Mouse (Mus musculus): ENCODE measurements around the gene Suco. TPM values are rescaled to one million over a fixed set of nuclear protein-coding genes. Genes with fewer than 3 reads are reported as not detected.

The Suco gene
- polyA plus RNA-seq, 1 experiment: 52.0 TPM

DNA sequence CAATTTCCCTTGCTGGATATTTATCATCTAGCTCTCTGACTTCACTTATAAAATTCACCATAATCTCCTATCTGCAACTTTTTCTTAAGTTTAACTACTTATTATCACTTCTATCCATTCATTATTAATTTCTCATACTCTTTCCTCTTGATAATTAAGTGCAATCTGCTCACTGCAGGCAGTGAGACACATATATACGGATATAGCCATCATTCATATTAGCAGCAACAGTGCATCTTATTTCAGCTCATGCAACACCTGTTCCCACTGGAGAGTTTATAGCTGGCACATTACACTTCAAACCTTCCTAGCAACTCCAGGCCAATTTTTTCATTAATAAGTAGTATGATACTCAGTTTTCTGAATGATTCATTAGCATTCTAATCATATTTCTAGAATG lies 7.1 kb downstream of the Suco start:
- H3K27ac ChIP-seq (ENCODE audit: insufficient read depth, low read length): no peak overlapping the region
- H3K9me3 ChIP-seq (replicated peaks; ENCODE audit: control insufficient read depth, insufficient read depth, low read length, poor library complexity, severe bottlenecking): no peaks in the 10 kb centered on the region
- H3K9ac ChIP-seq (ENCODE audit: low read depth, poor library complexity, severe bottlenecking): no peak overlapping the region
- no peak overlapping the region for H3K4me3 ChIP-seq (ENCODE audit: low read depth, low read length)
- no peak for TF ChIP-seq POLR2A (IDR thresholded peaks at IDR 0.05; ENCODE audit: insufficient read depth, low read length)
- TF ChIP-seq EP300 (IDR thresholded peaks at IDR 0.05; ENCODE audit: insufficient read depth, low read depth, low read length): no peak
- no peak for TF ChIP-seq CTCF (IDR thresholded peaks at IDR 0.05; ENCODE audit: low read depth, low read length)
- H3K27me3 ChIP-seq (ENCODE audit: control insufficient read depth, insufficient read depth, low read length, poor library complexity, severe bottlenecking): no peaks in the 10 kb centered on the region
- H3K4me1 ChIP-seq (ENCODE audit: control insufficient read depth, insufficient read depth, low read length): peaks cover 2% of the 10 kb centered on the region
- no peaks in the 10 kb centered on the region for H3K36me3 ChIP-seq (ENCODE audit: control insufficient read depth, insufficient read depth, low read length, poor library complexity, severe bottlenecking)

DNA sequence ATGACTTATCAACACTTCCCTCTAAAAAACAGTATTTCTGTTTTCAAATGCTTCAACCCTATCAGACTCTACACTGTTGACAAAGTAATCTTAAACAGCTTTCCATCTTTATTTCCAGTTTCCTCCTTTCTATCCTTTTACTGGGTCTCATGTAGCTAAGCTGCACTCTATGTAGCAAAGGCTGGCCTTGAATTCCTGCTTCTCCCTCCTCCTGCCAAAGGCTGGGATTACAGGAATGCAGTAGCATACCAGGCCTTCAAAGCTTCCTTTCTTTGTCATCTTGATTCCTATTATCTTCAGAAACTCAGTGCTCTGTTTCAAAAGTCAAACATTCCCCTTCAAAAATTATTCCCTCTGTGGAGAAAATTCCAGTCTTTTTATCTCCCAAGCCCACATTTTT lies 8.1 kb downstream of the Suco start:
- no peak for TF ChIP-seq EP300 (IDR thresholded peaks at IDR 0.05; ENCODE audit: insufficient read depth, low read depth, low read length)
- Histone ChIP-seq H3K36me3 (ENCODE audit: control insufficient read depth, insufficient read depth, low read length, poor library complexity, severe bottlenecking) (no peaks in the 10 kb centered on the region), H3K4me3 (ENCODE audit: low read depth, low read length) (no peak overlapping the region), H3K4me1 (ENCODE audit: control insufficient read depth, insufficient read depth, low read length) (peaks cover 2% of the 10 kb centered on the region), H3K27ac (ENCODE audit: insufficient read depth, low read length) (no peak overlapping the region), H3K9me3 (replicated peaks; ENCODE audit: control insufficient read depth, insufficient read depth, low read length, poor library complexity, severe bottlenecking) (no peaks in the 10 kb centered on the region), H3K9ac (ENCODE audit: low read depth, poor library complexity, severe bottlenecking) (no peak overlapping the region), H3K27me3 (ENCODE audit: control insufficient read depth, insufficient read depth, low read length, poor library complexity, severe bottlenecking) (no peaks in the 10 kb centered on the region)

DNA sequence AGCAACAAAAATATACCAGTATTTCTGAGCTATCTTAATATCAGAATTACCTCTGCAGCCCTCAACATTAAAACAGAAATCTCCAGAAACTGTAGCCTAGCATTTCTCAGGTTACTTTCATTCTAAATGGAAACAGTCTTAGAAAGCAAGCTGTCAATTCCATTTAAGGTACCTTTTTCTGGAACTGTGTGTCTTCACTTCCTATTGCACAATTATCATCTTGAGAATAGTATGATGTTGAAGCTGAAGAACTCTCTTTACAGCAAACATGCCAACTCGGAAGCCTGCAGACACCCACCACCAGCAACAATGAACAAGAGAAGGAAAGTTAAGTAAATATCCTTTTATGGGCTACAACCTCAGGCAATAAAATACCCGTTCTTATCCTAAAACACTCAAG lies 12.7 kb downstream of the Suco start:
- no peak for TF ChIP-seq POLR2A (IDR thresholded peaks at IDR 0.05; ENCODE audit: insufficient read depth, low read length)
- TF ChIP-seq EP300 (IDR thresholded peaks at IDR 0.05; ENCODE audit: insufficient read depth, low read depth, low read length): no peak
- TF ChIP-seq CTCF (IDR thresholded peaks at IDR 0.05; ENCODE audit: low read depth, low read length): no peak
- Histone ChIP-seq H3K9ac (ENCODE audit: low read depth, poor library complexity, severe bottlenecking) (no peak overlapping the region), H3K9me3 (replicated peaks; ENCODE audit: control insufficient read depth, insufficient read depth, low read length, poor library complexity, severe bottlenecking) (no peaks in the 10 kb centered on the region), H3K4me3 (ENCODE audit: low read depth, low read length) (no peak overlapping the region), H3K27ac (ENCODE audit: insufficient read depth, low read length) (no peak overlapping the region), H3K4me1 (ENCODE audit: control insufficient read depth, insufficient read depth, low read length) (peaks cover 2% of the 10 kb centered on the region), H3K27me3 (ENCODE audit: control insufficient read depth, insufficient read depth, low read length, poor library complexity, severe bottlenecking) (no peaks in the 10 kb centered on the region), H3K36me3 (ENCODE audit: control insufficient read depth, insufficient read depth, low read length, poor library complexity, severe bottlenecking) (no peaks in the 10 kb centered on the region)

DNA sequence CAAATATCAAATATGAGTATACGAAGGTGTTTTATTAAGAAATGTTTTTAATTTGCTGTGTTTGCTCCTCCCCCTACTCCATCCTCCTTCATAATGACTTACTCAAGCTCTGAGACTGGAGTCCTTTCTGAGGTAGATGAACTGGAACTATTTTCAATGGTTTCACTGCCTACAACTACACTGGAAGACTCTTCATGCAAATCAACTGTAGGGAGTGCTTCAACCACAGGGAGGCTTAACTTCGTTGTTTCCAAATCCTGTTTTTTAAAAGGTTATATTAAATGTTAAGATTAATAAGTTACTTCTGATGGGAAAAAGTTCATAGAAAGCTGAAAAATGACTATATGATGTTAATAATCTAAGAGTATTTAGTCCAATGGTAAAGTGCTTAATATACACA lies 17.2 kb downstream of the Suco start:
- Histone ChIP-seq H3K27ac (ENCODE audit: insufficient read depth, low read length) (no peak overlapping the region), H3K9me3 (replicated peaks; ENCODE audit: control insufficient read depth, insufficient read depth, low read length, poor library complexity, severe bottlenecking) (no peaks in the 10 kb centered on the region), H3K4me3 (ENCODE audit: low read depth, low read length) (no peak overlapping the region), H3K4me1 (ENCODE audit: control insufficient read depth, insufficient read depth, low read length) (no peaks in the 10 kb centered on the region), H3K36me3 (ENCODE audit: control insufficient read depth, insufficient read depth, low read length, poor library complexity, severe bottlenecking) (peaks cover 6% of the 10 kb centered on the region), H3K9ac (ENCODE audit: low read depth, poor library complexity, severe bottlenecking) (no peak overlapping the region), H3K27me3 (ENCODE audit: control insufficient read depth, insufficient read depth, low read length, poor library complexity, severe bottlenecking) (no peaks in the 10 kb centered on the region)
- TF ChIP-seq CTCF (IDR thresholded peaks at IDR 0.05; ENCODE audit: low read depth, low read length) (no peak), EP300 (IDR thresholded peaks at IDR 0.05; ENCODE audit: insufficient read depth, low read depth, low read length) (no peak), POLR2A (IDR thresholded peaks at IDR 0.05; ENCODE audit: insufficient read depth, low read length) (no peak)

DNA sequence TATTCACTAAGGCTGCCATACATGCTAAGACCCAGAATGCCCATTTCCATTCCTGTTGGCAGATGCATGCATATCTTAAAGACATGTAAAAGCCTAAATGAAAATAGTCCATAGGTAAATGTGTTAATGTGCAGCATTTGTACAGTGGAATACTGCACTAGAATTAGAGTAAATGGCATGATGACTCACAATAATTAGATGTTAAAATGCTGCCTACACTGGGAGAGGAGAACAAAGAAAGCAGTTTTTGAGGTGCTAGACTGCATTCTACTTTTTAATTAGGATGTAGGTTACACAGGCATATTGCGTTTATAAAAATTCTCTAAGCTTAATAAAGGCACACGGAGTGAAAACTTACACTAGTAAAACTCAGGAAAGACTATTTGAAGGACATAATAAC lies 49.8 kb downstream of the Suco start:
- Histone ChIP-seq H3K27ac (ENCODE audit: insufficient read depth, low read length) (no peak overlapping the region), H3K36me3 (ENCODE audit: control insufficient read depth, insufficient read depth, low read length, poor library complexity, severe bottlenecking) (peaks cover 6% of the 10 kb centered on the region), H3K27me3 (ENCODE audit: control insufficient read depth, insufficient read depth, low read length, poor library complexity, severe bottlenecking) (no peaks in the 10 kb centered on the region), H3K9me3 (replicated peaks; ENCODE audit: control insufficient read depth, insufficient read depth, low read length, poor library complexity, severe bottlenecking) (no peaks in the 10 kb centered on the region), H3K4me3 (ENCODE audit: low read depth, low read length) (no peak overlapping the region), H3K9ac (ENCODE audit: low read depth, poor library complexity, severe bottlenecking) (no peak overlapping the region), H3K4me1 (ENCODE audit: control insufficient read depth, insufficient read depth, low read length) (no peaks in the 10 kb centered on the region)
- TF ChIP-seq CTCF (IDR thresholded peaks at IDR 0.05; ENCODE audit: low read depth, low read length) (no peak), EP300 (IDR thresholded peaks at IDR 0.05; ENCODE audit: insufficient read depth, low read depth, low read length) (no peak), POLR2A (IDR thresholded peaks at IDR 0.05; ENCODE audit: insufficient read depth, low read length) (no peak)

DNA sequence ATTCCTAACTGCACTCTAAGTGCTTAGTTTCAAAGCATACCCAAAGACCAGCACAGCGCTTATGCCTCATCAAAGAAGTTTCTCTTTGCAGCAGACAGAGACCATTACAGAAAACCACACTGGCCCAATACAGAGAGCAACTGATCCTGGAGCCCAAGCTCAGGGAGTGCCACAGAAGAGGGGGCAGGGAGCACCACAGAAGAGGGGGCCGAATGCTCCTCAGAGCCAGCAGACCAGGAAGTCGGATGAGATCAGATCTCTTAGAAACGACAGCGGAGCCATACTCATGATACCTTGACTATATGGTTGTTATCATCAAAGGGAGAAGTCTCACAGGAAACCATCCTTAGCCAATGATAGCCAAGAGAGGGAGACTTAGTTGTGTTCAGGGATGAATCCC lies 67.1 kb downstream of the Suco start:
- Histone ChIP-seq H3K27me3 (ENCODE audit: control insufficient read depth, insufficient read depth, low read length, poor library complexity, severe bottlenecking) (no peaks in the 10 kb centered on the region), H3K9ac (ENCODE audit: low read depth, poor library complexity, severe bottlenecking) (no peak overlapping the region), H3K4me1 (ENCODE audit: control insufficient read depth, insufficient read depth, low read length) (no peaks in the 10 kb centered on the region), H3K9me3 (replicated peaks; ENCODE audit: control insufficient read depth, insufficient read depth, low read length, poor library complexity, severe bottlenecking) (no peaks in the 10 kb centered on the region), H3K27ac (ENCODE audit: insufficient read depth, low read length) (no peak overlapping the region), H3K4me3 (ENCODE audit: low read depth, low read length) (no peak overlapping the region), H3K36me3 (ENCODE audit: control insufficient read depth, insufficient read depth, low read length, poor library complexity, severe bottlenecking) (no peaks in the 10 kb centered on the region)
- TF ChIP-seq EP300 (IDR thresholded peaks at IDR 0.05; ENCODE audit: insufficient read depth, low read depth, low read length) (no peak), POLR2A (IDR thresholded peaks at IDR 0.05; ENCODE audit: insufficient read depth, low read length) (no peak), CTCF (IDR thresholded peaks at IDR 0.05; ENCODE audit: low read depth, low read length) (no peak)
